Mouse (Mus musculus) myocyte (in vitro differentiated cells): ENCODE data around the gene Gper1. TPM values are rescaled to one million over a fixed set of nuclear protein-coding genes. Genes with fewer than 3 reads are reported as not detected.

Experiments
- H3K27me3 ChIP-seq: one replicate; pipeline ENCODE4 v1.6.1; 2011; ENCODE audit not compliant: control insufficient read depth, insufficient read depth, insufficient read length
- H3K36me3 ChIP-seq: one replicate; pipeline ENCODE4 v1.6.1; 2011; ENCODE audit not compliant: control insufficient read depth, insufficient read depth
- H3K4me2 ChIP-seq: one replicate; pipeline ENCODE4 v1.6.1; 2011; ENCODE audit warnings: low read depth, control low read depth
- H3K4me3 ChIP-seq: one replicate; pipeline ENCODE4 v1.5.1; 2011; ENCODE audit warnings: mild to moderate bottlenecking, control low read depth, moderate library complexity
- H3K79me2 ChIP-seq: one replicate; pipeline ENCODE4 v1.6.1; 2011; ENCODE audit not compliant: control insufficient read depth, insufficient read depth
- H3ac ChIP-seq: one replicate; pipeline ENCODE4 v1.6.1; 2011; ENCODE audit not compliant: control insufficient read depth, insufficient read length
- CEBPB ChIP-seq: IDR thresholded peaks from 2 replicates; pipeline ENCODE4 v1.6.1; 2011; ENCODE audit warnings: mild to moderate bottlenecking, moderate library complexity; ENCODE audit not compliant: poor library complexity, insufficient read depth, severe bottlenecking
- E2F4 ChIP-seq: IDR thresholded peaks from one replicate; pipeline ENCODE4 v1.6.1; 2011; ENCODE audit warnings: mild to moderate bottlenecking, control low read depth, moderate library complexity; ENCODE audit not compliant: insufficient read depth
- MAX ChIP-seq: IDR thresholded peaks from one replicate; pipeline ENCODE4 v1.6.1; 2011; ENCODE audit warnings: low read depth, mild to moderate bottlenecking, control low read depth
- MYOD1 ChIP-seq, 3 experiments: IDR thresholded peaks; one replicate each; pipeline ENCODE4 v1.6.1; 2011; ENCODE audit warnings: control low read depth in 2 of 3, low read depth in 2 of 3, mild to moderate bottlenecking in 2 of 3, moderate library complexity in 1 of 3; ENCODE audit not compliant: insufficient read length in 2 of 3, control insufficient read depth in 1 of 3
- MYOG ChIP-seq, 3 experiments: IDR thresholded peaks; one replicate each; pipeline ENCODE4 v1.6.1; 2011; ENCODE audit warnings: control low read depth in 2 of 3, low read depth in 2 of 3, mild to moderate bottlenecking in 2 of 3; ENCODE audit not compliant: insufficient read length in 2 of 3, control insufficient read depth in 1 of 3, insufficient read depth in 1 of 3
- POLR2A ChIP-seq: IDR thresholded peaks from one replicate; pipeline ENCODE4 v1.6.1; 2011; ENCODE audit warnings: low read depth, mild to moderate bottlenecking, control low read depth, moderate library complexity; ENCODE audit not compliant: insufficient read length
- POLR2AphosphoS2 ChIP-seq: IDR thresholded peaks from one replicate; pipeline ENCODE4 v1.6.1; 2011; ENCODE audit warnings: low read depth, control low read depth; ENCODE audit not compliant: insufficient read length
- REST ChIP-seq: IDR thresholded peaks from one replicate; pipeline ENCODE4 v1.6.1; 2011; ENCODE audit warnings: mild to moderate bottlenecking, control low read depth, moderate library complexity; ENCODE audit not compliant: insufficient read depth, insufficient read length
- SRF ChIP-seq: IDR thresholded peaks from one replicate; pipeline ENCODE4 v1.6.1; 2011; ENCODE audit warnings: low read depth; ENCODE audit not compliant: control insufficient read depth, insufficient read length
- TCF12 ChIP-seq: IDR thresholded peaks from one replicate; pipeline ENCODE4 v1.6.1; 2011; ENCODE audit warnings: mild to moderate bottlenecking, control low read depth; ENCODE audit not compliant: poor library complexity, insufficient read depth, severe bottlenecking
- TCF3 ChIP-seq: IDR thresholded peaks from one replicate; pipeline ENCODE4 v1.6.1; 2011; ENCODE audit warnings: low read depth, control low read depth; ENCODE audit not compliant: insufficient read length
- USF1 ChIP-seq: IDR thresholded peaks from one replicate; pipeline ENCODE4 v1.6.1; 2011; ENCODE audit warnings: low read depth, mild to moderate bottlenecking, control low read depth, moderate library complexity
- polyA plus RNA-seq: library from polyadenylated mRNA; unstranded; fragments of >200 nt; fragmentation: generic; extraction: Trizol; gene quantifications from one replicate; pipeline ENCODE4 v1.2.1, GENCODE M21; 2012; ENCODE audit warnings: missing spikeins

Gper1 gene
- polyA plus RNA-seq, 1 experiment, result 9.2 TPM

- Histone ChIP-seq H3K36me3 (no peaks in the 10 kb centered on the region), H3ac (no peak overlapping the region), H3K4me2 (no peak overlapping the region), H3K4me3 (no peak overlapping the region), H3K79me2 (no peaks in the 10 kb centered on the region), H3K27me3 (no peaks in the 10 kb centered on the region)
- TF ChIP-seq POLR2AphosphoS2 (no peak), E2F4 (no peak), TCF3 (peak; percentile 47), MYOG (IDR thresholded peaks at IDR 0.05; ENCODE audit: control insufficient read depth in 1 of 3, insufficient read depth in 1 of 3, insufficient read length in 2 of 3, low read depth in 2 of 3) (peak; percentile 66 to 91 (median 68)), MYOD1 (IDR thresholded peaks at IDR 0.05; ENCODE audit: control insufficient read depth in 1 of 3, insufficient read length in 2 of 3, low read depth in 2 of 3) (peak in 2 of 3 experiments; percentile 65 to 83)
Measured at GRCm38 (mm10) chr5:139418633-139419032, 4.3 kb upstream of the Gper1 start.

- Histone ChIP-seq H3K79me2 (no peaks in the 10 kb centered on the region), H3K4me3 (no peak overlapping the region), H3K27me3 (no peaks in the 10 kb centered on the region), H3ac (no peak overlapping the region), H3K4me2 (peak overlapping the region; percentile 80), H3K36me3 (no peaks in the 10 kb centered on the region)
- TF ChIP-seq TCF3 (no peak), MAX (no peak), POLR2A (no peak), USF1 (no peak), REST (no peak), POLR2AphosphoS2 (no peak), MYOD1 (IDR thresholded peaks at IDR 0.05; ENCODE audit: control insufficient read depth in 1 of 3, insufficient read length in 2 of 3, low read depth in 2 of 3) (no peak)
Measured at GRCm38 (mm10) chr5:139425198-139425597, 2.2 kb downstream of the Gper1 start.

- no peaks in the 10 kb centered on the region for H3K36me3 ChIP-seq
- no peak overlapping the region for H3K4me3 ChIP-seq
- no peaks in the 10 kb centered on the region for H3K79me2 ChIP-seq
- no peak overlapping the region for H3K4me2 ChIP-seq
- H3ac ChIP-seq, result no peak overlapping the region
- TF ChIP-seq POLR2A (no peak), MAX (no peak), MYOG (IDR thresholded peaks at IDR 0.05; ENCODE audit: control insufficient read depth in 1 of 3, insufficient read depth in 1 of 3, insufficient read length in 2 of 3, low read depth in 2 of 3) (no peak), POLR2AphosphoS2 (no peak), USF1 (no peak), TCF12 (no peak), MYOD1 (IDR thresholded peaks at IDR 0.05; ENCODE audit: control insufficient read depth in 1 of 3, insufficient read length in 2 of 3, low read depth in 2 of 3) (no peak), SRF (no peak), CEBPB (no peak), E2F4 (no peak), REST (no peak)
- H3K27me3 ChIP-seq, result no peaks in the 10 kb centered on the region
Measured at GRCm38 (mm10) chr5:139427001-139427400, 4.0 kb downstream of the Gper1 start.

GRCm38 (mm10) chr5:139427989-139428388 lies 5.0 kb downstream of the Gper1 start:
- Histone ChIP-seq H3K4me3 (no peak overlapping the region), H3K4me2 (no peak overlapping the region), H3K27me3 (no peaks in the 10 kb centered on the region), H3K36me3 (no peaks in the 10 kb centered on the region), H3ac (no peak overlapping the region), H3K79me2 (no peaks in the 10 kb centered on the region)
- TF ChIP-seq REST (no peak), E2F4 (no peak), POLR2A (no peak), MAX (no peak), USF1 (no peak)

- no peaks in the 10 kb centered on the region for H3K36me3 ChIP-seq
- H3K27me3 ChIP-seq, result no peaks in the 10 kb centered on the region
- TF ChIP-seq POLR2A, result no peak
- TF ChIP-seq SRF, result no peak
- TF ChIP-seq POLR2AphosphoS2, result no peak
- no peak for TF ChIP-seq REST
- TF ChIP-seq TCF3, result no peak
- no peak for TF ChIP-seq USF1
- TF ChIP-seq CEBPB, result no peak
- no peak for TF ChIP-seq MYOG (IDR thresholded peaks at IDR 0.05; ENCODE audit: control insufficient read depth in 1 of 3, insufficient read depth in 1 of 3, insufficient read length in 2 of 3, low read depth in 2 of 3)
- no peak for TF ChIP-seq MYOD1 (IDR thresholded peaks at IDR 0.05; ENCODE audit: control insufficient read depth in 1 of 3, insufficient read length in 2 of 3, low read depth in 2 of 3)
- TF ChIP-seq TCF12, result no peak
- no peak for TF ChIP-seq MAX
- TF ChIP-seq E2F4, result no peak
- no peak overlapping the region for H3ac ChIP-seq
- no peak overlapping the region for H3K4me2 ChIP-seq
- H3K79me2 ChIP-seq, result no peaks in the 10 kb centered on the region
- H3K4me3 ChIP-seq, result no peak overlapping the region
Measured at GRCm38 (mm10) chr5:139429818-139430341, 6.9 kb downstream of the Gper1 start.
